Mouse (Mus musculus) kidney, adult 9 months (tissue): ENCODE results near the gene Zbtb20.
A peak's percentile ranks its signal among the peaks of the same experiment; 100 is the strongest.

Experiments
- DNase-seq: peaks from one replicate; pipeline ENCODE4 v3.0.0; 2022

Zbtb20 gene

GRCm38 (mm10) chr16:43363751-43364515 lies 488.3 kb downstream of the Zbtb20 start:
- DNase-seq = peak; percentile 77

GRCm38 (mm10) chr16:43364516-43364910 lies 488.8 kb downstream of the Zbtb20 start:
- DNase-seq = no peak

GRCm38 (mm10) chr16:43365277-43365676 lies 489.6 kb downstream of the Zbtb20 start:
- DNase-seq = no peak

- no peak for DNase-seq
These were observed 494.9 kb downstream of the Zbtb20 start for GRCm38 (mm10) chr16:43370496-43371020.

GRCm38 (mm10) chr16:43376782-43377181 lies 501.1 kb downstream of the Zbtb20 start:
- no peak for DNase-seq

- DNase-seq = no peak
These were observed 504.0 kb downstream of the Zbtb20 start for GRCm38 (mm10) chr16:43379351-43380325.

- DNase-seq = no peak
These were observed 505.5 kb downstream of the Zbtb20 start for GRCm38 (mm10) chr16:43381183-43381582.

- DNase-seq = no peak
These were observed 507.6 kb downstream of the Zbtb20 start for GRCm38 (mm10) chr16:43383149-43383740.

- DNase-seq = no peak
These were observed 509.4 kb downstream of the Zbtb20 start for GRCm38 (mm10) chr16:43384953-43385619.

- no peak for DNase-seq
These were observed 510.0 kb downstream of the Zbtb20 start for GRCm38 (mm10) chr16:43385620-43386210.

- no peak for DNase-seq
These were observed 510.7 kb downstream of the Zbtb20 start for GRCm38 (mm10) chr16:43386426-43386825.

- no peak for DNase-seq
These were observed 512.7 kb downstream of the Zbtb20 start for GRCm38 (mm10) chr16:43388389-43388788.

- no peak for DNase-seq
These were observed 514.7 kb downstream of the Zbtb20 start for GRCm38 (mm10) chr16:43390387-43390786.

GRCm38 (mm10) chr16:43393382-43393781 lies 517.7 kb downstream of the Zbtb20 start:
- no peak for DNase-seq

GRCm38 (mm10) chr16:43394013-43394568 lies 518.4 kb downstream of the Zbtb20 start:
- DNase-seq = no peak

GRCm38 (mm10) chr16:43394760-43395159 lies 519.1 kb downstream of the Zbtb20 start:
- DNase-seq = peak; percentile 51

- no peak for DNase-seq
These were observed 521.4 kb downstream of the Zbtb20 start for GRCm38 (mm10) chr16:43396849-43397628.

GRCm38 (mm10) chr16:43397629-43398323 lies 522.1 kb downstream of the Zbtb20 start:
- DNase-seq = no peak

- no peak for DNase-seq
These were observed 523.7 kb downstream of the Zbtb20 start for GRCm38 (mm10) chr16:43399428-43399827.

GRCm38 (mm10) chr16:43400046-43400445 lies 524.4 kb downstream of the Zbtb20 start:
- no peak for DNase-seq
